Mouse (Mus musculus): ENCODE results near the gene Gm11020. TPM values are rescaled to one million over a fixed set of nuclear protein-coding genes. Genes with fewer than 3 reads are reported as not detected.
"Not testable (repeated sequence)": the region's sequence is repeated elsewhere in the genome, so short reads cannot be mapped to it uniquely, and the experiment has no call there.

Gm11020 gene
- polyA plus RNA-seq (2015; fragmentation: Nextera tagmentation; extraction: Ambion mirVana) = not detected in 2 replicates

DNA sequence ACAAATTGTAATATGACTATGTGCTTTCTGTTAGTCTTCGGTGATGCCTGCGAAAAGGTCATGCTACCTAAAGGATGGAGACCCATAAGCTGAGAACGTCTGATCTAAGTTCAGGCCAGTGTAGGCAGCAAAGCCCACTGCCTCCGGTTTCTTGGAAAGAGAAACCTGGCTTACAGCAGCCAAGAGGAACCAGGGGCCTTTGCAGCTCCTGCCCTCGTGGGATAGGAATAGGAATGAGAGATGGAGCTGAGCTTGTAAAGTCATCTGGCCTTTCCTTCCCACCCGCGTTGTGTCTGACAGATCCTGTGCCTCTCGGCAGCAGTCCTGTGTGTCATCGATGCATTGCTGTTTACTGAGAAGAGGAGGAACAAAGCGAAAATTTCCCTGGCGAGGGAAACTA, at the start of gene Gm11020:
TSS of gene Gm11020 (plus strand) at position 301 of the 400 bp plus-strand sequence.
- H3K4me1 ChIP-seq (replicated peaks); H3K4me3 ChIP-seq (replicated peaks); DNase-seq; H3K27me3 ChIP-seq; H3K4me2 ChIP-seq; H3K9me3 ChIP-seq (replicated peaks); H3K9ac ChIP-seq; H3K36me3 ChIP-seq; ATAC-seq (ENCODE audit: low read depth); H3K27ac ChIP-seq: not testable (repeated sequence)
- 70% methylated on average over 11 of the region's 11 CpGs for WGBS (ENCODE audit: insufficient replicate concordance)

DNA sequence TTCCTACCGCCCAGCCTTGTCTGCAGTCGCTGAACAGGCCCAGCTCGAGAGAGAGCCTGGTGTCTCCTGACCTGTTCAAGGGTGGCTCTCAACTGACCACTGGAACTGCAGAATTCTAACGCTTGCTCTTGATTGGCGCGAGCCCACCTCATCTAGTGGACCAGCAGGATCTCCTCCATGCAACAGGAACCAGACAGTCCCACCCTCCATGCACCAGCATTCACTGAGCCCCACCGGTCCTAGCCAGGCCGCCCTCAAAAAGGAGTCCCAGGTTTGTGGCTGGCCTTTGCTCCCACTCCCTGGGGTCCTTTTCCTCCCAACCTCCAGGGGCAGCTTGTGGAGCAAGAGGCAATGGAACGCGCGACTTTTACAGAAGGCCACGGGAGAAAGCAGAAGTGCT, 28.3 kb upstream of the Gm11020 start, which contains the start of gene Cmtm2a:
TSS of gene Cmtm2a (minus strand) at position 101 of the 400 bp plus-strand sequence.
- 76% methylated on average over 12 of the region's 12 CpGs for WGBS (ENCODE audit: insufficient replicate concordance)
- ATAC-seq (ENCODE audit: low read depth) = not testable (repeated sequence)

DNA sequence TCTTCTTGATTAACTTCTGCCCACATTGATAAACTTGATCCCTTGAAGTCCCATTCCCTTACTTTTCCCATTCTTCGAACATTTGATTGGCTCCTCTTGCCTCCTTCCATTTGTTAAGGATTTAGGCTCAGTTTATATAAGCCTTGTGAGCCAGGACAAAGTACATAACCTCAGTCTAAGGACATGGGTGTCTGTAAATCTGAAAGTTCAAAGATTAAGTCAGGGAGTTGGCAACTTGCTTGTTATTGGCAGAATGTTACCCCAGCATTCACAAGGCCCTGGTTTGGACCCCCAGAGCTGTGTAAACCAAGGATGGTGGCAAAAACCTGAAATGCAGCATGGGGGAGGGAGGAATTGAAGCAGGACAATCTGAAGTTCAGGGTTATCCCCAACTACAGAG, 27.0 kb upstream of the Gm11020 start:
- no peak overlapping the region for H3K4me3 ChIP-seq (replicated peaks)
- H3K4me1 ChIP-seq (replicated peaks) = 0 out of 2 replicates have a peak, but pooled peaks cover 3% of the 10 kb centered on the region
- 63% methylated on average over 1 of the region's 1 CpGs for WGBS (ENCODE audit: insufficient replicate concordance)
- ATAC-seq (ENCODE audit: low read depth) (no peak), DNase-seq (no peak)
- H3K27me3 ChIP-seq = no peaks in the 10 kb centered on the region
- no peak overlapping the region for H3K9ac ChIP-seq
- no peaks in the 10 kb centered on the region for H3K36me3 ChIP-seq
- no peak overlapping the region for H3K27ac ChIP-seq
- no peaks in the 10 kb centered on the region for H3K9me3 ChIP-seq (replicated peaks)
- H3K4me2 ChIP-seq = no peak overlapping the region

More for the DNA sequence above, 28.3 kb upstream of the Gm11020 start, which contains the start of gene Cmtm2a:
- not testable (repeated sequence) for H3K9ac ChIP-seq; H3K27ac ChIP-seq; H3K4me3 ChIP-seq (replicated peaks); H3K9me3 ChIP-seq (replicated peaks); H3K4me1 ChIP-seq (replicated peaks); H3K4me2 ChIP-seq; H3K27me3 ChIP-seq; DNase-seq; H3K36me3 ChIP-seq

DNA sequence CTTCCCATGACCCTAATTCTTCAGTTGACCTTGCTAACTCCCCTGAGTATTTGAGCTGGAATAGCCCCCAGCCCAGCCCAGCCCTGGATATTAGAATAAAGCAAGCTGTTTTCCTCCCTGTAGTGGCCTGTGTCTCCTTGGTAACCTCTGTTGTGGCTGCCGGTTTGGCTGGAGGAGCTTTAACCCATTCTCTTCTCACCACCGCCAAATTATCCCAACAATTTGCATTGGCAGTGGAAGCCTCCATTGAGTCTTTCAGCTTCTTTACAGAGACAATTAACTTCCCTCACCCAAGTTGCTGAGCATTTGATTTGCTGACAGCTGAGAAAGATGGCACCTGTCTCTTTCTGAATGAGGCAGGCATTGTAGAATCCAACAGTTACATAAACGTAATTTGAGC, 19.8 kb upstream of the Gm11020 start:
- H3K4me3 ChIP-seq (replicated peaks); H3K9me3 ChIP-seq (replicated peaks); H3K27me3 ChIP-seq; H3K27ac ChIP-seq; DNase-seq; ATAC-seq (ENCODE audit: low read depth); H3K36me3 ChIP-seq; H3K4me1 ChIP-seq (replicated peaks); H3K4me2 ChIP-seq; H3K9ac ChIP-seq: not testable (repeated sequence)
- WGBS (ENCODE audit: insufficient replicate concordance) = 45% methylated on average over 3 of the region's 3 CpGs

DNA sequence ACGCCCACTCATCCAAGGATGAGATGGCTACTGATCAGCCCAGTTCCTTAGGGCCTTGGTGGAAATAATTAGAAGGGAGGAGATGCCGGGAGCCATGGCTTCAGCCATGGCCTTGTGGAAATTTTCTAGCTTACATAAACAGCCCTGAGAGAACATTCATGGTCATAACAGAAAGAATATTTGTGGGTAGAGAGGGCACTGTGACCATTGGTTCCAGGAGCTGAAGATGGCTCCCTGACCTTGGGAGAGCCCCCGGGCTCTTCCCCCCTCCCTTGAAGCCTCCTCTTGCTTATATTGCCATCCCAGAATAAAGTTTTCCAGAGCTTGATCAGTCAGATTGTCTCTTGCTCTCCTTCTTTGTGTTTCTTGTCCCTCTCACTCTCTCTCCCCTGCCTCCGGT, 18.8 kb upstream of the Gm11020 start:
- ATAC-seq (ENCODE audit: low read depth); H3K9ac ChIP-seq; H3K4me3 ChIP-seq (replicated peaks); H3K4me2 ChIP-seq; H3K9me3 ChIP-seq (replicated peaks); H3K36me3 ChIP-seq; H3K27ac ChIP-seq; H3K4me1 ChIP-seq (replicated peaks); H3K27me3 ChIP-seq; DNase-seq: not testable (repeated sequence)
- WGBS (ENCODE audit: insufficient replicate concordance) = 71% methylated on average over 4 of the region's 4 CpGs

DNA sequence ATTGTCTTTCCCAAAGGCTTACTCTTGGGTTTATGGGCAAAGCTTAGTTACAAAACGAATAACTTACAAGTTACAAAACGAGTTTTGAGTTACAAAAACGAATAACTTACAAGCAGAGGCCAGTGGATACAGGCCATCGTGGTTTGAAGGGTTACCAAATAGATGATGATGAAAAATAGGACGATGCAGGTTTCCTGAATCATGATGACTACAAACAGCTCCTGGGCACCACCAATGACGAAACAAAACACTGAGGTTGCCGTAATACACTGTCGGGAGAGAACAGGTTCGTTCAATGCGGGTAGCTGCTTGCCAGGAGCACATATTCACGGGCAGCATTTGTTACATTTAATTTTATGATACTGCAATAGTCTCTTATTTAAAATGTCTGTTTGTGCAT, 16.4 kb upstream of the Gm11020 start:
- Histone ChIP-seq H3K9ac (no peak overlapping the region), H3K4me2 (no peak overlapping the region), H3K9me3 (replicated peaks) (no peaks in the 10 kb centered on the region), H3K4me1 (replicated peaks) (peaks cover 4% of the 10 kb centered on the region; the same call in 1 of the 2 replicates), H3K27me3 (no peaks in the 10 kb centered on the region), H3K4me3 (replicated peaks) (no peak overlapping the region), H3K36me3 (no peaks in the 10 kb centered on the region), H3K27ac (no peak overlapping the region)
- WGBS (ENCODE audit: insufficient replicate concordance) = 74% methylated on average over 11 of the region's 11 CpGs
- no peak for DNase-seq
- no peak for ATAC-seq (ENCODE audit: low read depth)

DNA sequence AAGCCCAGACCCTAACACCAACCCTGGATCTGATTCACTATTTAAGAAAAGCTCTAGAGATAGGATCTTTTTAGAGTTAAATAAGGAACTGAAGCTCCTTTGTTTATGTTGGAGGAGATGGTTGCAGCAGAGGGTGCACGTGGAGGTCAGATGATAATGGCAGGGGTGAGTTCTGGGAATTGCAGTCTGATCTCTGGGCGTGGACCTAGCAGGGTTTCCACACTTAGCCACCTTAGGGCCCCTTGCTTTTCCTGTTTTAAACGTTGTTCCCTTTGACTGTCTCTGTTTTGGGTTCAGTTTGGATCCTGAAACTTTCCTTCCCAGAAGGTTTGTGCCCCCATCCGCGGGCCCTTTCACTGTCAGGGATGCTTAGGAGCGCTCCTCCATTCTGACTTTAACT, 13.0 kb upstream of the Gm11020 start:
- not testable (repeated sequence) for ATAC-seq (ENCODE audit: low read depth); H3K4me2 ChIP-seq; H3K27ac ChIP-seq; H3K27me3 ChIP-seq; DNase-seq; H3K36me3 ChIP-seq; H3K9me3 ChIP-seq (replicated peaks); H3K4me1 ChIP-seq (replicated peaks); H3K4me3 ChIP-seq (replicated peaks); H3K9ac ChIP-seq
- WGBS (ENCODE audit: insufficient replicate concordance) = 33% methylated on average over 6 of the region's 6 CpGs

DNA sequence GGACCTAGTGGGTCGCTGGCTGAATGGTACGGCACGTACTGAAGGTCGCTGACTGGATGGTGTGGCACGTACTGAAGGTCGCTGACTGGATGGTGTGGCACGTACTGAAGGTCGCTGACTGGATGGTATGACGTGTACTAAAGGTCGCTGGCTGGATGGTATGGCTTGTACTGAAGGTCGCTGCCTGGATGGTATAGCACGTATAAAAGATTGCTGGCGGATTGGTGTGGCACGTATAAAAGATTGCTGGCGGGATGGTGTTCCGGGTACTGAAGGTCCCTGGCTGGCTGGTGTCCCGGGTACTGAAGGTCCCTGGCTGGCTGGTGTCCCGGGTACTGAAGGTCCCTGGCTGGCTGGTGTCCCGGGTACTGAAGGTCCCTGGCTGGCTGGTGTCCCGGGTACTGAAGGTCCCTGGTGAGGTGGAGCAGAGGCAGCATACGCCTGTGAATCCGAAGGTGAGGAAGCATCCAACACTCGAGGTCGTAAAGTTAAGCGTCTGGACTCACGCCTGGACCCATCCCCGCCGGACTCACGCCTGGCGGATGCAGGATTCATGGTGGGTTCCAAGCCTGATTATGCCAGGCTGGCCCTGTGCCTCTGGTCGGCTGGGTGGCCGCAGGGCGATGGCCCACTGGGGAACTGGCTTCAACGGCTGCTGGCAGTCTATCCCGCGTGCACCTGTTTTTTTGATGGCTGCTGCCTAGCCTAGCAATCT, 11.8 kb upstream of the Gm11020 start, which contains the start of the genes Gm45711 and Cmtm1:
TSS of gene Gm45711 (minus strand) at position 641 of the 715 bp plus-strand sequence.
TSS of gene Cmtm1 (minus strand) at position 705 of the 715 bp plus-strand sequence.
- H3K36me3 ChIP-seq; H3K4me2 ChIP-seq; H3K9ac ChIP-seq; H3K9me3 ChIP-seq (replicated peaks); H3K27me3 ChIP-seq; DNase-seq; H3K27ac ChIP-seq; ATAC-seq (ENCODE audit: low read depth); H3K4me1 ChIP-seq (replicated peaks); H3K4me3 ChIP-seq (replicated peaks): not testable (repeated sequence)
- 80% methylated on average over 36 of the region's 36 CpGs for WGBS (ENCODE audit: insufficient replicate concordance)

DNA sequence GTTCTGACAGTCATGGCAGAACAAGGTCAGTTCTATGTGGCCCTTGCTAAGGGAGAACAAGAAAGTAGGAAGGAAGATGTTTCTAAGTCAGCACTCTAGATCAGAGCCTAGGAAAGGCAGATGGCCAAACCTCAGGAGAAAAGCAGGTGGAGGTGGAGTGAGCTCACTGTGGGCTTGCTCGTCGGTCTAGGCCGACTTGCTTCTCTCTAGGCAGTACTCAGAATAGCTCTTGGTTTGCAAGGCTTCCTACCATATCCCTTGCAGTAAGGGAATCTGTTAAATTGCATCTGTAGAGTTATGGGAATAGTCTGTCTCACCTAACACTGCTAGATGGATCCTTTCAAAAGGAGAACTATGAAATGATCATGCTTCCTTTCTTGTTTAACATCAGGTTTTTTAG, 9.3 kb upstream of the Gm11020 start:
- not testable (repeated sequence) for H3K36me3 ChIP-seq; H3K9me3 ChIP-seq (replicated peaks); DNase-seq; ATAC-seq (ENCODE audit: low read depth); H3K4me3 ChIP-seq (replicated peaks); H3K27me3 ChIP-seq; H3K27ac ChIP-seq; H3K9ac ChIP-seq; H3K4me2 ChIP-seq; H3K4me1 ChIP-seq (replicated peaks)
- WGBS (ENCODE audit: insufficient replicate concordance) = 72% methylated on average over 3 of the region's 3 CpGs

DNA sequence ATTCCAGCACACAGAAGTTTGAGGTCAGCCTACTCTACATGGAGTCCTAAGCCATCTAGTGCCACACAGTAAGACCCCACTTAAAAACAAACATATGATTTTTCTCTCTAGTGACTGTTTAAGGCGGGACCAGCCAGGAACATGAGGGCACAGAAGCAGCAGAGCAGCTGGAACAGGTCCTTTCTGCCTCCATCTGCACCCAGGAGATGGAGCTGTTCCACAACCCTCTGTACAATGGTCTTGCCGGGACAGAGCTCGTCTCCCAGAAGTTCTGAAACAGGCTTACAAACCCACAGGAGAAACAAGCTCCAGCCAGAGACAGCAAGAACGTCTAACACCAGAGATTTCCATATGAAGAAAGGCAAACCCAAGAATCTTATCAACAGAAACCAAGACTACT, 8.1 kb upstream of the Gm11020 start:
- no peak for DNase-seq
- Histone ChIP-seq H3K4me2 (no peak overlapping the region), H3K9ac (no peak overlapping the region), H3K4me3 (replicated peaks) (no peak overlapping the region), H3K9me3 (replicated peaks) (no peaks in the 10 kb centered on the region), H3K27ac (no peak overlapping the region), H3K4me1 (replicated peaks) (peaks cover 3% of the 10 kb centered on the region; the same call in 1 of the 2 replicates), H3K27me3 (no peaks in the 10 kb centered on the region), H3K36me3 (no peaks in the 10 kb centered on the region)
- ATAC-seq (ENCODE audit: low read depth) = no peak
- WGBS (ENCODE audit: insufficient replicate concordance) = 43% methylated on average over 4 of the region's 4 CpGs

DNA sequence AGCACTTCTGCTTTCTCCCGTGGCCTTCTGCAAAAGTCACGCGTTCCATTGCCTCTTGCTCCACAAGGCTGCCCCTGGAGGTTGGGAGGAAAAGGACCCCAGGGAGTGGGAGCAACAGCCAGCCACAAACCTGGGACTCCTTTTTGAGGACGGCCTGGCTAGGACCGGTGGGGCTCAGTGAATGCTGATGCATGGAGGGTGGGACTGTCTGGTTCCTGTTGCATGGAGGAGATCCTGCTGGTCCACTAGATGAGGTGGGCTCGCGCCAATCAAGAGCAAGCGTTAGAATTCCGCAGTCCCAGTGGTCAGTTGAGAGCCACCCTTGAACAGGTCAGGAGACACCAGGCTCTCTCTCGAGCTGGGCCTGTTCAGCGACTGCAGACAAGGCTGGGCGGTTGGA, 563 bp downstream of the Gm11020 start, which contains the start of gene Cmtm2b:
TSS of gene Cmtm2b (plus strand) at position 301 of the 400 bp plus-strand sequence.
- 66% methylated on average over 12 of the region's 12 CpGs for WGBS (ENCODE audit: insufficient replicate concordance)
- H3K4me1 ChIP-seq (replicated peaks) = not testable (repeated sequence)

More for the DNA sequence above, 563 bp downstream of the Gm11020 start, which contains the start of gene Cmtm2b:
- not testable (repeated sequence) for H3K9me3 ChIP-seq (replicated peaks); H3K4me3 ChIP-seq (replicated peaks); H3K9ac ChIP-seq; H3K4me2 ChIP-seq; ATAC-seq (ENCODE audit: low read depth); DNase-seq; H3K27me3 ChIP-seq; H3K36me3 ChIP-seq; H3K27ac ChIP-seq

Data from liver, embryonic 13.5 days (tissue).